Mouse (Mus musculus): ENCODE results near the gene Brdt.

Gene Brdt

GRCm38 (mm10) chr5:107298854-107299253 lies 32.1 kb upstream of the Brdt start:
- no peak for TF ChIP-seq GATA4 (IDR thresholded peaks at IDR 0.05; ENCODE audit: insufficient replicate concordance, low read length)

- TF ChIP-seq GATA4 (IDR thresholded peaks at IDR 0.05; ENCODE audit: insufficient replicate concordance, low read length): no peak
These were observed 27.6 kb upstream of the Brdt start for GRCm38 (mm10) chr5:107303350-107303861.

- no peak for TF ChIP-seq GATA4 (IDR thresholded peaks at IDR 0.05; ENCODE audit: insufficient replicate concordance, low read length)
These were observed 26.7 kb upstream of the Brdt start for GRCm38 (mm10) chr5:107304117-107304825.

GRCm38 (mm10) chr5:107307432-107307831 lies 23.5 kb upstream of the Brdt start:
- no peak for TF ChIP-seq GATA4 (IDR thresholded peaks at IDR 0.05; ENCODE audit: insufficient replicate concordance, low read length)

GRCm38 (mm10) chr5:107317141-107317540 lies 13.8 kb upstream of the Brdt start:
- TF ChIP-seq GATA4 (IDR thresholded peaks at IDR 0.05; ENCODE audit: insufficient replicate concordance, low read length): no peak

- TF ChIP-seq GATA4 (IDR thresholded peaks at IDR 0.05; ENCODE audit: insufficient replicate concordance, low read length): no peak
These were observed 10.3 kb upstream of the Brdt start for GRCm38 (mm10) chr5:107320703-107321102.

GRCm38 (mm10) chr5:107340404-107340803 lies 9.4 kb downstream of the Brdt start:
- no peak for TF ChIP-seq GATA4 (IDR thresholded peaks at IDR 0.05; ENCODE audit: insufficient replicate concordance, low read length)

- TF ChIP-seq GATA4 (IDR thresholded peaks at IDR 0.05; ENCODE audit: insufficient replicate concordance, low read length): no peak
These were observed 11.9 kb downstream of the Brdt start for GRCm38 (mm10) chr5:107342891-107343290.

- TF ChIP-seq GATA4 (IDR thresholded peaks at IDR 0.05; ENCODE audit: insufficient replicate concordance, low read length): no peak
These were observed 15.3 kb downstream of the Brdt start for GRCm38 (mm10) chr5:107346214-107346613.

GRCm38 (mm10) chr5:107352566-107352965 lies 21.6 kb downstream of the Brdt start:
- TF ChIP-seq GATA4 (IDR thresholded peaks at IDR 0.05; ENCODE audit: insufficient replicate concordance, low read length): no peak

- TF ChIP-seq GATA4 (IDR thresholded peaks at IDR 0.05; ENCODE audit: insufficient replicate concordance, low read length): no peak
These were observed 23.0 kb downstream of the Brdt start for GRCm38 (mm10) chr5:107353981-107354380.

GRCm38 (mm10) chr5:107355801-107356200 lies 24.8 kb downstream of the Brdt start:
- TF ChIP-seq GATA4 (IDR thresholded peaks at IDR 0.05; ENCODE audit: insufficient replicate concordance, low read length): no peak

GRCm38 (mm10) chr5:107357723-107358122 lies 26.8 kb downstream of the Brdt start:
- no peak for TF ChIP-seq GATA4 (IDR thresholded peaks at IDR 0.05; ENCODE audit: insufficient replicate concordance, low read length)

- no peak for TF ChIP-seq GATA4 (IDR thresholded peaks at IDR 0.05; ENCODE audit: insufficient replicate concordance, low read length)
These were observed 28.6 kb downstream of the Brdt start for GRCm38 (mm10) chr5:107359395-107360053.

- no peak for TF ChIP-seq GATA4 (IDR thresholded peaks at IDR 0.05; ENCODE audit: insufficient replicate concordance, low read length)
These were observed 29.2 kb downstream of the Brdt start for GRCm38 (mm10) chr5:107360054-107360730.

- TF ChIP-seq GATA4 (IDR thresholded peaks at IDR 0.05; ENCODE audit: insufficient replicate concordance, low read length): no peak
These were observed 39.1 kb downstream of the Brdt start for GRCm38 (mm10) chr5:107370040-107370439.
